Mouse (Mus musculus) olfactory bulb, adult 2 months (tissue): ENCODE measurements around the gene Supt6.

ENCODE experiments used
- CTCF ChIP-seq: fragments of 200-500 bp; IDR thresholded peaks from 2 replicates; pipeline ENCODE4 v1.5.1; 2012; ENCODE audit warnings: low read depth, mild to moderate bottlenecking, low read length, moderate library complexity; ENCODE audit not compliant: insufficient read depth
- POLR2A ChIP-seq: fragments of 200-500 bp; IDR thresholded peaks from 2 replicates; pipeline ENCODE4 v1.6.1; 2012; ENCODE audit warnings: mild to moderate bottlenecking, low read depth, low read length, moderate library complexity; ENCODE audit not compliant: insufficient read depth

- TF ChIP-seq POLR2A = no peak
- no peak for TF ChIP-seq CTCF
These were observed 68.3 kb downstream of the Supt6 start for GRCm38 (mm10) chr11:78177437-78177836.
